Mouse (Mus musculus) retina, embryonic 14.5 days (tissue): ENCODE measurements around the gene Dtnbp1.

Experiments used
- DNase-seq: peaks from one replicate; pipeline ENCODE4 v3.0.0-alpha.2; 2015; ENCODE audit warnings: low spot score

The Dtnbp1 gene

DNA sequence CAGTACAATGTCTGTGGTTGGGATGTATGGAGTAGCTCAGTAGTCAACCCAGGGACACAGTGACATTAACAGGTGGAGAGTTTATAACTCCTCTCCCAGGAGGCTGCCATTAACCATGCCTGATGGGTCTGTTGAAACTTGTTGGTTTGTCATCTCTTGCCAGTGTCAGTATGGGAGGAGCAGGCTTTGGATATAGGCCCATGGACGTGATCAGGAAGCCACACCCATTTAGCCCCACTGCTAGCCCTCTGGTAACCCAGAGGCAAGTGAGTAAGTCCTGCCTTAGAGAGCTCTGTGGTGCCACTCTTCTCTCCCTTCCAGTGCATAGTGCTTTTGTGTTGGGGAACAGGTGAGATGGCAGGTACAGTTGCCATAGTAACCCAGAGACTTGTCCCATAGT is 97.7 kb downstream of the Dtnbp1 start:
- no peak for DNase-seq

DNA sequence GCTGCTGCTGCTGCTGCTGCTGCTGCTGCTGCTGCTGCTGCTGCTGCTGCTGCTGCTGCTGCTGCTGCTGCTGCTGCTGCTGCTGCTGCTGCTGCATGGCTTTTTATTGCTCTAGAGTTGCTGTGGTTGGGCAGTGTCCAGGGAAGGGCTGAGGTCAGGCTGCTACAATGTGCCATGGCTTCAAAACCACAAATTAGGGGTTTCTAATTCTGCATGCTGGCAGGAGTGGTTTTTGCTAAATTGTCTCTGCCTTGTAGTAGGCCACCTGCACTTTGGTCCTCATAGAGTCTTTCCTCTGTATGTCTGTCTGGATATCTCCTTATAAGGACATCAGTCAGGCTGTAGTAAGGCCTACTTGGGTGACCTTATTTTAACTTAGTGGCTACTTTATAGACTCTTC is 98.5 kb downstream of the Dtnbp1 start:
- no peak for DNase-seq

DNA sequence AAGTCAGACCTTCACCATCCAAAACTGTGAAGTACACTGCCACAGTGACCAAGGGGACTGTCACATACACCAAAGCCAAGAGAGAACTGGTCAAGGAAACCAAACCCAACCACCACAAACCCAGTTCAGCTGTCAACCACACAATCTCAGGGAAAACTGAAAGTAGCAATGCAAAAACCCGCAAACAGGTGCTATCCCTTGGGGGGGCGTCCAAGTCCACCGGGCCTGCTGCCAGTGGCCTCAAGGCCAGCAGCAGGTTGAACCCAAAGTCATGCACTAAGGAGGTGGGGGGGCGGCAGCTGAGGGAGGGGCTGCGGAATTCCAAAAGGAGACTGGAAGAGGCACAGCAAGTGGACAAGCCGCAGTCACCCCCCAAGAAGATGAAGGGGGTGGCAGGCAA is 99.6 kb downstream of the Dtnbp1 start:
- DNase-seq, result no peak

DNA sequence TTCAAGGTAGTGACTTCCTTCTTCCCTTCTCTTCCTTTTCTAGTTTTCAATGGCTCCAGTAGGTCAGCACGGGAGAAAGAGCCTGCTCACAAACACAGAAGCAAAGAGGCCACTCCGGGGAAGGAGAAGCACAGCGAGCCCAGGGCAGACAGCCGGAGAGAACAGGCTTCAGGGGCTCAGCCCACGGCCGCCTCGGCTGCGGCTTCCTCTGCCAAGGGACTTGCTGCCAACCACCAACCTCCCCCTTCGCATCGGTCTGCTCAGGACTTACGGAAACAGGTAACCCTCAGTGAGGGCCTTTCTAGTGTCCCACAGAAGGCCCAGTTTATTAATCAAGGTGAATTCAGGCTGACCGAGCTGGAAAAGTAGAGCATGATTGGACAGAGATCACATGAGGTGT is 105.7 kb downstream of the Dtnbp1 start:
- no peak for DNase-seq

DNA sequence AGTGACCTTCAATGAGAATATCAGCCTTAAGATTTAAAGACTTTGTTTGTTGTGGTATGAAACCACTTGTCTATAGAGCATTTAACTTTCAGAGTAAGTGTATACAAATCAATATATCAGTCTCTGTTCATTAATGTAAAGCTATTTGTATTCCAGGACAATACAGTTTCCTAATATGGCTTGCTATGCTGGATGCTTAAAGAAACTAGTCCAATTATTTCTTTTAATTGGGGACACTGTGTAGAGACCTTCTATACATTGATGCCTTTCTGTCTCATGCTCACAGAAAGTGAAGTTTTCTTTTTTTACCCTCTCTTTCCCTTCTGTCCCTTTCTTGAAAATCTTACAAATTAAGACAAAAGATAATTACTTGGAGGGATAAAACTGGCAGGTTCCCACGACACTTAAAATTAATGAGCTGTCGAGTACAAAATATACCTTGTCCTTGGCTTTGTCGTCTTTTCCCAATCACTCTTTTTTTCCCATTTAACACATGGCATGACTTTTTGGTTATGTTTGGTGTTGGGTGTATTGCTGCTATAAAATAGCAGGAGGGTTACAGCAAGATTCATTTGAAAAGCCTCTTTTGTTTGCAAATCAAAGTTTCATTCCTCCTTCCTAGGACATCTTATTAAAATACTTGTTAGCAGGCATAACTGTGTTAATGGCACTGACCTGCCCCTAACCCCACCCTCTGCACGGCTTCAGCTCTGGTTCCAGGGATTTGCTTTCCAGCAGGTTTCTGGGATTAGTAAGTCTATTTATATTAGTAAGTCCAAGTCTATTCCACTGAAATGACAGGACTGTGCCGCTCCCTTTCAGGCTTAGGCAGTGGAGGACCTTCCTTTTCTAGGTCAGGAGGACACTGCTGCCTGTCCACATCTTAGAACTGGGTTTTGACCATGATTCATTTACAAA is 109.9 kb downstream of the Dtnbp1 start:
- DNase-seq, result peak; percentile 67

DNA sequence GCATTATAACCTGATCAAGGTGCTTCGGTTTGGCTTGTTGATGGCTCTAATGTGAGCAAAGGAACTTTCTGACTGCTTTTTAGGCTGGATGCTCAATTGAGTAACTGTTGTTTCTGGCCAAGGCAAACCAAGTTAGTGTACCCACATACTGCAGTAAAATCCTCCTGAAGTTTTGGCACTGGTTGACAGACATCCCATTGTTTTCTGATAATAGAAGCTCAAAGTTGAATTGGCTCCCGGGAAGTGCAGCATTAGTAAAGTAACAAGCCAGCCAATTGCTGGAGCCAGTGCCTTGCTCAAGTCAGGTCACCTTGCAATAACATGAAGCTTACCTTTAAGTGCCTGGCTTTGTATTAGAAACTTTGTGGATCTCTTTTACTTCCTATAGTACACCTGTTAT is 111.3 kb downstream of the Dtnbp1 start:
- no peak for DNase-seq

DNA sequence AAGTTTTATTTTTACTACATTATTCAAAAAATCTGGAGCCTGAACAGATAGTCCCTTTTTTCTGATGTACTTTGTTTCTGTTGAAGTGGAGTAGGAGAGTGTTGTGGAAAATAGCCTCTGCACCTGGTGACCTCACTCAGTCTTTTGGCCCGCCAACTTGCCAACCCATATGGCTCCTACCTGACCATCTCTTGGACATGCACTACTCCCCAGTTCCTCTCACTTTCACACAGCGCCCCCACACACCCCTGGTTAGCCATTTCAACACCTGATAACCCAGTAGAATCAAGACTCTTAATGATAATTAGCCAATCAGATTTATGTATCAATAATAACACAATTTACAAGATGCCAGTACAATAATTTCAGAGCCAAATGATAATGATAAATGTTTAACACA is 115.7 kb downstream of the Dtnbp1 start:
- no peak for DNase-seq

DNA sequence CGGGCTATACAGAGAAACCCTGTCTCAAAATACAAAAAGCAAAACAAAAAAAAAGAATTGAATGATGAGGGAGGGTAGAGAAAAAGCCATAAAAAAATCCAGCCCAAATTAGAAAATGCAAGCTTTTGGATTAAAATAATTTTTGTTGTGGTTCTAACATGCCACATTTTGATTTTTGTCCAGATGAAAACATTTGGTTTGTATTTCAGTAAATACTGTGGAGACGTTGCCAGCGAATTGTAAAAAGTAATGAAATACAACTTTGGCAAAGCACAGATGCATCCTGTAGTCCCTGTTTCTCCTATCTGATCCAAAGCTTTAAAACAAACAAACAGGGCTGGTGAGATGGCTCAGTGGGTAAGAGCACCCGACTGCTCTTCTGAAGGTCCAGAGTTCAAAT is 120.9 kb downstream of the Dtnbp1 start:
- DNase-seq, result no peak

DNA sequence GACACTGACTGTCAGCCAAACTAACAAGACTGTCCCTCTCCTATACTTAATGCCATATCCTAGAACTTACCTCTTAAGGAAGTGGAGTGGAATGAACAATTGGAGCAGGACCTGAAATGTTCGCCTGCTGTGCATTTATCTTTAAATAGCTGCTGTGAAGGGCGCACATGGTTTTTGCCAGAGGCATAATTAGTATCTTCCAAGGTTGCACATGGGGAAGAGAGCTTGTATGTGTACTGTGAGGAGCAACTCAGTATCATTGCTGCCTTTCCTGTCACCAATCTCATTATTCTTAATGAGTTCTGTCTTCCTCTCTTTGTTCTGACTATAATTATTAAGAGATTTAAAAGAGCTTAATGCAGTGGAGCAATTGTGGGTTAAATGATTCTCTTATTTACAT is 125.1 kb downstream of the Dtnbp1 start:
- DNase-seq, result peak; percentile 39
